Mouse (Mus musculus) embryo, embryonic 10.5 days (tissue): ENCODE measurements around the gene Mtif2.
A peak's percentile ranks its signal among the peaks of the same experiment; 100 is the strongest.

ENCODE experiments used
- DNase-seq: peaks from one replicate; pipeline ENCODE4 v3.0.0-alpha.2; 2015; ENCODE audit warnings: low spot score

Gene Mtif2

GRCm38 (mm10) chr11:29560452-29560851 is 34.2 kb downstream of the Mtif2 start:
- no peak for DNase-seq

GRCm38 (mm10) chr11:29560990-29561389 is 34.8 kb downstream of the Mtif2 start:
- DNase-seq: no peak

- no peak for DNase-seq
These were observed 37.2 kb downstream of the Mtif2 start for GRCm38 (mm10) chr11:29563406-29563805.

GRCm38 (mm10) chr11:29571536-29571935 is 45.3 kb downstream of the Mtif2 start:
- DNase-seq: no peak

GRCm38 (mm10) chr11:29572656-29573055 is 46.4 kb downstream of the Mtif2 start:
- DNase-seq: no peak

- peak; percentile 5 for DNase-seq
These were observed 53.4 kb downstream of the Mtif2 start for GRCm38 (mm10) chr11:29579610-29580009.
